Mouse (Mus musculus): ENCODE results near the gene C2cd5. TPM values are rescaled to one million over a fixed set of nuclear protein-coding genes. Genes with fewer than 3 reads are reported as not detected.

C2cd5 gene
- polyA plus RNA-seq, 1 experiment from 2014 or later = 29.1 TPM

DNA sequence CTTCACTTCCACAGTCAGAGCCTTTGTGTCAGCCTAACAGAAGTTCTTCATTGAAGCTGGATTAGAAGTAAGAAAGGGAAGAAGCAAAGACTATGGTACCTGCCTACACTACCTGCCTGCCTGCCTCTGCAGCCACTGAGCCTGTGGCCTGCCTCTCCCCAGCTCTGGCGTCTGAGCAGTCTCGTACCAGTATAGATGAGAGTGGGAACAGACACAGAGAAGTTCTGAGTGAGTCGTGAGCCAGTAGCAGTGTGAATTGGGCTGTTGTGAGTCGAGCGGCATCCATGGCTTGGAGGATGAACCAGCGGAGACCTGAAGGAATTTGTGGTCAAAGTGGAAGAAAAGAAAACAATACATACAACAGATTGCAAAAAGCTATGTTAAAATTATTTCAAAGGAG, 26.5 kb downstream of the C2cd5 start:
- Histone ChIP-seq H3K4me3 (ENCODE audit: low read depth, low read length) (no peak overlapping the region), H3K4me1 (ENCODE audit: control insufficient read depth, insufficient read depth, low read length) (no peaks in the 10 kb centered on the region), H3K4me2 (no peak overlapping the region), H3K27me3 (ENCODE audit: control insufficient read depth, insufficient read depth, low read length) (no peaks in the 10 kb centered on the region), H3K36me3 (ENCODE audit: control insufficient read depth, insufficient read depth, low read length) (peaks cover 7% of the 10 kb centered on the region; the same call in 1 of the 2 replicates), H3K9ac (ENCODE audit: low read length) (no peak overlapping the region), H3K27ac (ENCODE audit: low read depth, low read length) (no peak overlapping the region), H3K9me3 (ENCODE audit: control insufficient read depth, low read length) (no peaks in the 10 kb centered on the region)
- DNase-seq (ENCODE audit: low spot score, missing footprints) (no peak), ATAC-seq (ENCODE audit: low FRiP score) (no peak)
- WGBS = 94% methylated on average over 6 of the region's 6 CpGs

DNA sequence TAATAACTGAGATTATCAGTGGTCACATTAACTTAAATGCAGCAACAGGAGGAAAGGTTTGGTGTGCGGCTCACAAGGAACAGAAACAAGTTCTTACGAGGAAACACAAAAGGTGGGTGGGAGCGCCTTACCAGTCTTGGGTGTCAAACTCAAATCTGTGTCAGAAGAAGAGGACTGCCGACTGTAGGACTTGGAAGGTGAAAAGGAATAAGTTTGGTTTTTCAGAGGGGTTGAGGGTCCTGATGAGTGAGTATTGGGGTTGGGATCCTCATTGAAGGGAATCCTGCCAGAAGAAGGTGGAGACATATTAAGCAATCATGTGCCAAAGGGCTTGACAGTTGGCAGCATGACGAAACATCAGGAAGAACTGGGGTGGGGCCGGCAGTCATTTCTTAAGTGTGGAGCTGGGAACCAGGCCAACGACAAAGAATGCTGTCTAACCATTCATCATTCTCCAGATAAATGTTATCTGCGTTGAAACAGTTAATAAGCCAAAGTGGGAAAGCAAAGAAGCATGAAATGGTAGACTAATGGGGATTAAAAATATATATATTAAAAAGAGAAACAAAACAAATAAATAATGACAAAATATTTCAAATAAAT, 27.4 kb downstream of the C2cd5 start:
- ATAC-seq (ENCODE audit: low FRiP score) (no peak), DNase-seq (ENCODE audit: low spot score, missing footprints) (peak; percentile 71)
- Histone ChIP-seq H3K9ac (ENCODE audit: low read length) (no peak overlapping the region), H3K4me2 (no peak overlapping the region), H3K4me3 (ENCODE audit: low read depth, low read length) (no peak overlapping the region), H3K4me1 (ENCODE audit: control insufficient read depth, insufficient read depth, low read length) (no peaks in the 10 kb centered on the region), H3K27me3 (ENCODE audit: control insufficient read depth, insufficient read depth, low read length) (no peaks in the 10 kb centered on the region), H3K36me3 (ENCODE audit: control insufficient read depth, insufficient read depth, low read length) (peaks cover 6% of the 10 kb centered on the region; the same call in 1 of the 2 replicates), H3K27ac (ENCODE audit: low read depth, low read length) (no peak overlapping the region), H3K9me3 (ENCODE audit: control insufficient read depth, low read length) (no peaks in the 10 kb centered on the region)
- WGBS = 85% methylated on average over 8 of the region's 8 CpGs

DNA sequence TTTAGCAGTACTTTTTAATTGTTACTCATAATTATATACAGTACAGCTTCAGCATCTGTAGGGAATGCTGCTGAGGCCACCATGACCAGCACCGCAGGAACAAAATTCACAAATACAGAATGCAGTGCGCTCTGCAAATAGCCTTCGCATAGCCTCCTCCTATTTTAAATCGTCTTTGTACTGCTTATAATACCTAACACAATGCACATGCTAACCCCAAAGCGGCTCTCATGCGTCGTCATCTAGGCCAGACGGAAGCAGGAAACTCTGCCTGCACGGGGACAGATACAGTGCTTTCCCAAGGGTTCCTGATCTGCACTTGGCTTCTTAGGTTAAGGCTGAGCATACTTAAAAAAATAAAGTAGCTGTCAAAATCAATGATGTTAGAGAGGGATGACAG, 29.2 kb downstream of the C2cd5 start:
- Histone ChIP-seq H3K36me3 (ENCODE audit: control insufficient read depth, insufficient read depth, low read length) (peaks cover 6% of the 10 kb centered on the region; the same call in 1 of the 2 replicates), H3K27me3 (ENCODE audit: control insufficient read depth, insufficient read depth, low read length) (no peaks in the 10 kb centered on the region), H3K27ac (ENCODE audit: low read depth, low read length) (no peak overlapping the region), H3K4me1 (ENCODE audit: control insufficient read depth, insufficient read depth, low read length) (no peaks in the 10 kb centered on the region), H3K4me2 (no peak overlapping the region), H3K4me3 (ENCODE audit: low read depth, low read length) (no peak overlapping the region), H3K9ac (ENCODE audit: low read length) (no peak overlapping the region), H3K9me3 (ENCODE audit: control insufficient read depth, low read length) (no peaks in the 10 kb centered on the region)
- ATAC-seq (ENCODE audit: low FRiP score) (no peak), DNase-seq (ENCODE audit: low spot score, missing footprints) (no peak)
- whole genome bisulfite sequencing = 88% methylated on average over 9 of the region's 9 CpGs

DNA sequence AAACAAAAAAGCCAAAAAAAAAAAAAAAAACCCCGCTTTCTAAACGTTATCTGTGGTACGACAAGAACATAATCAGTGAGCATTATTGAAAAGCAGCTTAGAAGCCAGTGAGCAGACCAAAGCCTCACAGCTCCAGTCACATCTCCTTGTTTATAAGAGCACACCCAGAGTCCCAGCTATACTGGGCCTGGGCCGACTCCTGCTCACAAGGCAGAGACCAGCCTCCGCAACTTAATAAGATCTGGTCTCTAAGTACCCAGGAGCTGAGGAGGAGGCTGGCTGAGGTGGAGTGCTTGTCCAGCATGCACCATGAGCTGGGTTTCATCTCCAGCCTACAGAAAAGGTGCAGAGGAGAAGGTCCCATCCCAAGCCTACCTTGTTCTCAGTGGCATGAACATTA, 29.9 kb downstream of the C2cd5 start:
- no peak overlapping the region for H3K9ac ChIP-seq (ENCODE audit: low read length)
- ATAC-seq (ENCODE audit: low FRiP score) (no peak), DNase-seq (ENCODE audit: low spot score, missing footprints) (no peak)
- H3K4me2 ChIP-seq = no peak overlapping the region
- H3K9me3 ChIP-seq (ENCODE audit: control insufficient read depth, low read length) = no peaks in the 10 kb centered on the region
- no peak overlapping the region for H3K4me3 ChIP-seq (ENCODE audit: low read depth, low read length)
- H3K4me1 ChIP-seq (ENCODE audit: control insufficient read depth, insufficient read depth, low read length) = no peaks in the 10 kb centered on the region
- peaks cover 6% of the 10 kb centered on the region; the same call in 1 of the 2 replicates for H3K36me3 ChIP-seq (ENCODE audit: control insufficient read depth, insufficient read depth, low read length)
- 76% methylated on average over 5 of the region's 5 CpGs for WGBS
- no peak overlapping the region for H3K27ac ChIP-seq (ENCODE audit: low read depth, low read length)
- H3K27me3 ChIP-seq (ENCODE audit: control insufficient read depth, insufficient read depth, low read length) = no peaks in the 10 kb centered on the region

DNA sequence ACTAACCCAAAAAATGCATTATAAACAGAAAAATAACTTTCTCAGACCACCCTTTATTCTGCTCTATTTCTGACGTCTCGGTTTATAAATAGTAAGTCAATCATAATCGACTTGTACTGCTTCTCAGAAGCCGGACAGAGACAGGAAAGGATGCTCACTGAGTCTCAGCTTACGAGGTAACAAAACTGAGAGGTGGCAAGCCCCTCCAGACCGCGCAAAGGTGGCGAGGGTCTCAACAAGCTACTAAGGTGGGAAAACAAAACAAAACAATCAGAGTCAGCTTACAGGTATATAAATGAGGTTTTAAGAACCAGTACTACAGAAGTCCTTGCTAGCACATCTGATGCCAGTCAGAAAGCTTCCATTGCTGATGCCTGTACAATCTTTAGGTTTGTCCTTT, 30.3 kb downstream of the C2cd5 start:
- 94% methylated on average over 8 of the region's 8 CpGs for WGBS
- no peak overlapping the region for H3K9ac ChIP-seq (ENCODE audit: low read length)
- no peak for DNase-seq (ENCODE audit: low spot score, missing footprints)

DNA sequence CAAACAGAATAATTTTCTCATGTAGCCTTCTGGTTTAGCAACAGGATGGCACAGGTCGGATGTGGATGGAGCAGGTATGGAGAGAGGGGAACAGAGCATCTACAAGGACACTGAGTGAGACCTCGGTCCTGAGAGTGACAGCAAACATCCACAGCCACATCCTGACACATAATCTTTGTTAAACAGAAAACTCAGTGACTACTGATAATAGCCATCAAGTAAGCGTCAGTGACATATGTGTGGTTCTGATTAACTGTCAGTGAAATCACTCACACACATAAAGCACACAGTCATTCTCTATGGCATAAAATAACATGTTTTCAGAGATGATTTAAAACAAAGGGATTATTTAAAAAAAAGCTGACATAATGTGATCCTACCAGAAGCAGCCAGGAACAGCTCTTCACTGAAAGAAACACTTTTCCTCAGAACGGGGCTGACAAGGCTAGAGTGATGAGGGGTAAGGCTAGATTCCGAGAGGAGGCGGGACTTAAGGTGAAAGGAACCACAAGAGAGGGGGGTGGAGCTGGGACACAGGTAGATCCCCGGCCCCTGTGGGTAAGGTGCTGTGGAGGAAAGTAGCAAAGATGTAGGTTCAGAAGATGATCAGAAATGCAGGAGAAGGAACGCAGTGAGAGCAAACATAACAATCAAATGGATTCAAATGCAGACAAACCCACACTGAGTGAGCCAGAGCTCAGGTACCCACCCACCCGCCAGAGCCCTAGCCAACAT, 31.6 kb downstream of the C2cd5 start:
- Histone ChIP-seq H3K27me3 (ENCODE audit: control insufficient read depth, insufficient read depth, low read length) (no peaks in the 10 kb centered on the region), H3K4me2 (no peak overlapping the region), H3K9me3 (ENCODE audit: control insufficient read depth, low read length) (no peaks in the 10 kb centered on the region), H3K27ac (ENCODE audit: low read depth, low read length) (no peak overlapping the region), H3K4me1 (ENCODE audit: control insufficient read depth, insufficient read depth, low read length) (no peaks in the 10 kb centered on the region), H3K4me3 (ENCODE audit: low read depth, low read length) (no peak overlapping the region), H3K36me3 (ENCODE audit: control insufficient read depth, insufficient read depth, low read length) (peaks cover 4% of the 10 kb centered on the region; the same call in 1 of the 2 replicates), H3K9ac (ENCODE audit: low read length) (no peak overlapping the region)
- WGBS = 80% methylated on average over 9 of the region's 9 CpGs
- ATAC-seq (ENCODE audit: low FRiP score) (no peak), DNase-seq (ENCODE audit: low spot score, missing footprints) (no peak)

More for the DNA sequence above, 30.3 kb downstream of the C2cd5 start:
- Histone ChIP-seq H3K36me3 (ENCODE audit: control insufficient read depth, insufficient read depth, low read length) (peaks cover 6% of the 10 kb centered on the region; the same call in 1 of the 2 replicates), H3K27me3 (ENCODE audit: control insufficient read depth, insufficient read depth, low read length) (no peaks in the 10 kb centered on the region), H3K4me2 (no peak overlapping the region), H3K27ac (ENCODE audit: low read depth, low read length) (no peak overlapping the region), H3K4me1 (ENCODE audit: control insufficient read depth, insufficient read depth, low read length) (no peaks in the 10 kb centered on the region), H3K9me3 (ENCODE audit: control insufficient read depth, low read length) (no peaks in the 10 kb centered on the region), H3K4me3 (ENCODE audit: low read depth, low read length) (no peak overlapping the region)
- ATAC-seq (ENCODE audit: low FRiP score) = no peak

DNA sequence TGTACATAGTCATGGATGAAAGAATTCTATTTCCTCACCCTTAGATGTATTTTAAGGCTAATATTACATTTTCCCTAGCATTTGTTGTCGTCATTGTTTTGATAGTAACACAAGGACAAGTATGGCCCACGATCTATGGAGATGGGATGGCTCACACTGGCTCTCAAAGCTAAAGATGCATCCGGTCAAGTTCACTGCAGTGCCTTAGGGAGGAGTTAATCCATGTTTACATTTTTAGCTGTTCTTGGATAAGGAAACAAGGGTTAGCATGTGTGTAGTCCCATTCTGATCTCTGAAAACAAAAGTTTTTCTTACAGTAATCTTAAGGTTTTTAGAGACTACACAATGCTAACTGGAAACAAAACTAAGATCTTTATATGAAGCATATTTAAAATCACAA, 32.3 kb downstream of the C2cd5 start:
- DNase-seq (ENCODE audit: low spot score, missing footprints) = no peak
- Histone ChIP-seq H3K4me1 (ENCODE audit: control insufficient read depth, insufficient read depth, low read length) (no peaks in the 10 kb centered on the region), H3K27me3 (ENCODE audit: control insufficient read depth, insufficient read depth, low read length) (no peaks in the 10 kb centered on the region), H3K9ac (ENCODE audit: low read length) (no peak overlapping the region), H3K4me3 (ENCODE audit: low read depth, low read length) (no peak overlapping the region), H3K36me3 (ENCODE audit: control insufficient read depth, insufficient read depth, low read length) (peaks cover 2% of the 10 kb centered on the region; the same call in 1 of the 2 replicates), H3K9me3 (ENCODE audit: control insufficient read depth, low read length) (no peaks in the 10 kb centered on the region), H3K4me2 (no peak overlapping the region), H3K27ac (ENCODE audit: low read depth, low read length) (no peak overlapping the region)
- no peak for ATAC-seq (ENCODE audit: low FRiP score)
- WGBS = 88% methylated on average over 3 of the region's 3 CpGs

DNA sequence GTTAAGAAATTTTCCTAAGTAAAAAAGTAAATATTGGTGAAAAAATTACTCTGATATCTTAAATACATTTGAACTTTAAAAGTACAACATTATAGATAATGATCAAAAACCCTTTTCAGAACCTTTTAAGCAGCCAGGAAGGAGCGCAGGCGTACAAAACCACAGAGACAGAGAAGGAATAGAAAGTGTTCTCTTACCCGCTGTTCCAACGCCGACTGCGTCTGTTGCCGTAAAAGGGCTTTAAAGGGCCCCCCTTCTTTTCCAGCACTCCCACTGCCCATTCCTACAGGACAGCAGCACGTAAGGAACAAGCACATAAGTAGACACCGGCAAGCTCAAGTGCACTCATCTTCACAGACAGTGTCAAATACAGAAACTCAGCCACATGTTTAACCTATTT, 33.1 kb downstream of the C2cd5 start:
- no peaks in the 10 kb centered on the region for H3K27me3 ChIP-seq (ENCODE audit: control insufficient read depth, insufficient read depth, low read length)
- no peaks in the 10 kb centered on the region for H3K9me3 ChIP-seq (ENCODE audit: control insufficient read depth, low read length)
- DNase-seq (ENCODE audit: low spot score, missing footprints) (no peak), ATAC-seq (ENCODE audit: low FRiP score) (no peak)
- no peak overlapping the region for H3K27ac ChIP-seq (ENCODE audit: low read depth, low read length)
- H3K36me3 ChIP-seq (ENCODE audit: control insufficient read depth, insufficient read depth, low read length) = no peaks in the 10 kb centered on the region
- H3K4me3 ChIP-seq (ENCODE audit: low read depth, low read length) = no peak overlapping the region
- 94% methylated on average over 9 of the region's 9 CpGs for WGBS
- no peak overlapping the region for H3K4me2 ChIP-seq
- H3K9ac ChIP-seq (ENCODE audit: low read length) = no peak overlapping the region
- H3K4me1 ChIP-seq (ENCODE audit: control insufficient read depth, insufficient read depth, low read length) = no peaks in the 10 kb centered on the region

DNA sequence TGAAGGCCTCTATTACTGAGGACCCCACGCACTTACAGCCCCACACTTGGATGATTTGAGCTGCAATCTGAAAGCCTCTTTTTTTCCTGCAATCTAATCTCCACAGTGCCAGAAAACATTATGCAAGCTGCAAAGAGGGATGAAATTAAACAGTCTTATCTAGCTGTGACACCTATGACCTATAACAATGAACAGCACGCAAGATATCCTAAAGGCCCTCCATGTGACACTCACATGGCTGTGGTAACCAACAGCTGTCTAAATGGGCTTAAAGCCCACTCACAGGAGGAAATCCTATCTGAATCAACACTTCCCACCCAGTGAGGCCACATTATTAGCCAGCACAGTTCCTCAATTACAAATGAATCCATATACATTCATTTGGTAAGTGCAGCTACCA, 35.9 kb downstream of the C2cd5 start:
- 75% methylated on average over 2 of the region's 2 CpGs for WGBS

More for the DNA sequence above, 35.9 kb downstream of the C2cd5 start:
- ATAC-seq (ENCODE audit: low FRiP score) = no peak
- Histone ChIP-seq H3K27me3 (ENCODE audit: control insufficient read depth, insufficient read depth, low read length) (no peaks in the 10 kb centered on the region), H3K4me2 (no peak overlapping the region), H3K36me3 (ENCODE audit: control insufficient read depth, insufficient read depth, low read length) (no peaks in the 10 kb centered on the region), H3K4me1 (ENCODE audit: control insufficient read depth, insufficient read depth, low read length) (no peaks in the 10 kb centered on the region), H3K9ac (ENCODE audit: low read length) (no peak overlapping the region), H3K27ac (ENCODE audit: low read depth, low read length) (no peak overlapping the region), H3K9me3 (ENCODE audit: control insufficient read depth, low read length) (no peaks in the 10 kb centered on the region), H3K4me3 (ENCODE audit: low read depth, low read length) (no peak overlapping the region)
- DNase-seq (ENCODE audit: low spot score, missing footprints) = no peak
